Mouse (Mus musculus): ENCODE measurements around the gene Pls3. TPM values are rescaled to one million over a fixed set of nuclear protein-coding genes. Genes with fewer than 3 reads are reported as not detected.
"Not testable (repeated sequence)": the region's sequence is repeated elsewhere in the genome, so short reads cannot be mapped to it uniquely, and the experiment has no call there.

Pls3 gene
- polyA plus RNA-seq, 1 experiment from 2014 or later, result 31.4 TPM

- H3K27me3 ChIP-seq (ENCODE audit: control insufficient read depth, insufficient read depth, low read depth, low read length), result no peaks in the 10 kb centered on the region
- no peak overlapping the region for H3K27ac ChIP-seq (ENCODE audit: low read length)
- 83% methylated on average over 2 of the region's 2 CpGs for WGBS
- no peak for ATAC-seq
- no peaks in the 10 kb centered on the region for H3K36me3 ChIP-seq (ENCODE audit: control insufficient read depth, insufficient read depth, low read length)
- H3K4me2 ChIP-seq (ENCODE audit: low read length), result no peak overlapping the region
- no peaks in the 10 kb centered on the region for H3K9me3 ChIP-seq (replicated peaks; ENCODE audit: control insufficient read depth, low read length, poor library complexity, severe bottlenecking)
- no peaks in the 10 kb centered on the region for H3K4me1 ChIP-seq (ENCODE audit: control insufficient read depth, insufficient read depth, low read length)
- H3K4me3 ChIP-seq (ENCODE audit: low read depth, low read length), result no peak overlapping the region
- H3K9ac ChIP-seq (ENCODE audit: low read depth, low read length), result no peak overlapping the region
Measured at GRCm38 (mm10) chrX:75814958-75815357, 60.0 kb downstream of the Pls3 start.

DNA sequence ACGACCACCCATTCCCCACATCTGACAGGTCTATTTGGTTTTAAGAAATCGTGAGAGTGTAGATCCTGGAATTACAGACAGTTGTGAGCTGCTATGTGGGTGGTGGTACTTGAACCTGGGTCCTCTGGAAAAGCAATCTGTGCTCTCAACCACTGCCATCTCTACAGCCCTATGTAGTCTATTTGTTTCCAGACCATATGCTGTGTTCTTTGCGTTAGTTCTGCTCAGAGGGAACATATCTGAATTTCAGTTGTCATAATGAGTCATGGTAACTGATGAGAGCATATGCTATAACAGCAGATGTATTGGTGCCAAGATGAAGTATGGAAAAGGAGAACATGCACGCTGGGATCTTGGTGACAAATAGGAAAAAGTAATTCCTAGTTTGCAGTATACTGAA is 60.9 kb downstream of the Pls3 start:
- ATAC-seq, result no peak
- 89% methylated on average over 4 of the region's 4 CpGs for WGBS
- H3K9ac ChIP-seq (ENCODE audit: low read depth, low read length), result no peak overlapping the region
- H3K9me3 ChIP-seq (replicated peaks; ENCODE audit: control insufficient read depth, low read length, poor library complexity, severe bottlenecking), result no peaks in the 10 kb centered on the region
- no peak overlapping the region for H3K4me2 ChIP-seq (ENCODE audit: low read length)
- H3K27ac ChIP-seq (ENCODE audit: low read length), result no peak overlapping the region
- no peaks in the 10 kb centered on the region for H3K36me3 ChIP-seq (ENCODE audit: control insufficient read depth, insufficient read depth, low read length)
- H3K27me3 ChIP-seq (ENCODE audit: control insufficient read depth, insufficient read depth, low read depth, low read length), result no peaks in the 10 kb centered on the region
- H3K4me1 ChIP-seq (ENCODE audit: control insufficient read depth, insufficient read depth, low read length), result no peaks in the 10 kb centered on the region
- no peak overlapping the region for H3K4me3 ChIP-seq (ENCODE audit: low read depth, low read length)

DNA sequence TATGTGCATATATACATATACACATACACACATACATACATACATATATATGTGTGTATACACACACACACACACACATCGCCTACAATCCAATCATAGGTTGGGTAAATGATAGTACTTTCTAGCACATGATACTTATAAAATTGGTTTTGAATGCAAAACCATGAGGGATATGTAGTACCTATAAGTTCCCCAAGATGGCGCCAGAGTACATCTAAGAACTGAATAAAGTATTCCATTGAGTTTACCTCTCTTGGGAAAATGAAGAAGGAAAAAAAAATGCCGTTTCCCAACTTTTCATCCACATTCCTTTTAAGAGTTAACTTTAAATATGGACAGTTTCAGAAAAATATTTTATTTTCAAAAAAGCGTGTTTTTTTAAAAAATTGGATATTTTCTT is 78.4 kb downstream of the Pls3 start:
- Histone ChIP-seq H3K4me1 (ENCODE audit: control insufficient read depth, insufficient read depth, low read length) (no peaks in the 10 kb centered on the region), H3K4me2 (ENCODE audit: low read length) (no peak overlapping the region), H3K4me3 (ENCODE audit: low read depth, low read length) (no peak overlapping the region), H3K27me3 (ENCODE audit: control insufficient read depth, insufficient read depth, low read depth, low read length) (no peaks in the 10 kb centered on the region), H3K9me3 (replicated peaks; ENCODE audit: control insufficient read depth, low read length, poor library complexity, severe bottlenecking) (no peaks in the 10 kb centered on the region; the same call in 1 of the 2 replicates), H3K36me3 (ENCODE audit: control insufficient read depth, insufficient read depth, low read length) (no peaks in the 10 kb centered on the region), H3K27ac (ENCODE audit: low read length) (no peak overlapping the region), H3K9ac (ENCODE audit: low read depth, low read length) (no peak overlapping the region)
- no peak for ATAC-seq
- WGBS, result 27% methylated on average over 4 of the region's 4 CpGs

GRCm38 (mm10) chrX:75779796-75780195 is 95.2 kb downstream of the Pls3 start:
- WGBS, result 99% methylated on average over 4 of the region's 4 CpGs
- Histone ChIP-seq H3K9me3 (replicated peaks; ENCODE audit: control insufficient read depth, low read length, poor library complexity, severe bottlenecking) (no peaks in the 10 kb centered on the region), H3K4me3 (ENCODE audit: low read depth, low read length) (no peak overlapping the region), H3K36me3 (ENCODE audit: control insufficient read depth, insufficient read depth, low read length) (no peaks in the 10 kb centered on the region), H3K4me1 (ENCODE audit: control insufficient read depth, insufficient read depth, low read length) (no peaks in the 10 kb centered on the region), H3K27me3 (ENCODE audit: control insufficient read depth, insufficient read depth, low read depth, low read length) (no peaks in the 10 kb centered on the region), H3K9ac (ENCODE audit: low read depth, low read length) (no peak overlapping the region), H3K27ac (ENCODE audit: low read length) (no peak overlapping the region), H3K4me2 (ENCODE audit: low read length) (no peak overlapping the region)
- ATAC-seq, result no peak

DNA sequence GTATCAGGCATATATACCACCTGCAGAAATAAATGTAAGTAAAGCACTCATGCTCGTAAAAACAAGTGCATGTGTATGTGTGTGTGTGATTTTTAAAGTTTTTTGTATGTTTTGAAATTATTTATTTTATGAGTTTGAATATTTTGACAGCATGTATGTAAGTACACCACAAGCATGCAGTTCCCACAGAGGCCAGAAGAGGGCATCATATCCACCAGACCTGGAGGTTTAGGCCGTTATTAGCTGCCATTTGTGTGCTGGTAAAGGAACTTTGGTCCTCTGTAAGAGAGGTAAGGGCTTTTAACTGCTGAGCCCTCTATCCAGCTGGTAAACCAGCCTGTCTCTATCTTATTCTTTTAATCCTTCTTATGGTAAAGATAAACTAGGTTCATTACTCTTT is 97.5 kb downstream of the Pls3 start:
- Histone ChIP-seq H3K9ac (ENCODE audit: low read depth, low read length) (no peak overlapping the region), H3K27ac (ENCODE audit: low read length) (no peak overlapping the region), H3K4me2 (ENCODE audit: low read length) (no peak overlapping the region), H3K36me3 (ENCODE audit: control insufficient read depth, insufficient read depth, low read length) (no peaks in the 10 kb centered on the region), H3K9me3 (replicated peaks; ENCODE audit: control insufficient read depth, low read length, poor library complexity, severe bottlenecking) (no peaks in the 10 kb centered on the region), H3K4me3 (ENCODE audit: low read depth, low read length) (no peak overlapping the region), H3K4me1 (ENCODE audit: control insufficient read depth, insufficient read depth, low read length) (no peaks in the 10 kb centered on the region), H3K27me3 (ENCODE audit: control insufficient read depth, insufficient read depth, low read depth, low read length) (no peaks in the 10 kb centered on the region)
- 97% methylated on average over 2 of the region's 2 CpGs for WGBS
- no peak for ATAC-seq

- Histone ChIP-seq H3K4me3 (ENCODE audit: low read depth, low read length) (peak overlapping the region; percentile 44), H3K9ac (ENCODE audit: low read depth, low read length) (peak overlapping the region; percentile 60), H3K27me3 (ENCODE audit: control insufficient read depth, insufficient read depth, low read depth, low read length) (no peaks in the 10 kb centered on the region), H3K4me2 (ENCODE audit: low read length) (peak overlapping the region; percentile 62), H3K36me3 (ENCODE audit: control insufficient read depth, insufficient read depth, low read length) (no peaks in the 10 kb centered on the region), H3K4me1 (ENCODE audit: control insufficient read depth, insufficient read depth, low read length) (peaks cover 10% of the 10 kb centered on the region), H3K27ac (ENCODE audit: low read length) (peak overlapping the region; percentile 73), H3K9me3 (replicated peaks; ENCODE audit: control insufficient read depth, low read length, poor library complexity, severe bottlenecking) (no peaks in the 10 kb centered on the region)
- WGBS, result 35% methylated on average over 7 of the region's 7 CpGs
- peak; percentile 63 for ATAC-seq
Measured at GRCm38 (mm10) chrX:75764794-75765328, 110.1 kb downstream of the Pls3 start.

- peak overlapping the region; percentile 62 for H3K4me2 ChIP-seq (ENCODE audit: low read length)
Measured at GRCm38 (mm10) chrX:75764135-75764793, 110.7 kb downstream of the Pls3 start.

DNA sequence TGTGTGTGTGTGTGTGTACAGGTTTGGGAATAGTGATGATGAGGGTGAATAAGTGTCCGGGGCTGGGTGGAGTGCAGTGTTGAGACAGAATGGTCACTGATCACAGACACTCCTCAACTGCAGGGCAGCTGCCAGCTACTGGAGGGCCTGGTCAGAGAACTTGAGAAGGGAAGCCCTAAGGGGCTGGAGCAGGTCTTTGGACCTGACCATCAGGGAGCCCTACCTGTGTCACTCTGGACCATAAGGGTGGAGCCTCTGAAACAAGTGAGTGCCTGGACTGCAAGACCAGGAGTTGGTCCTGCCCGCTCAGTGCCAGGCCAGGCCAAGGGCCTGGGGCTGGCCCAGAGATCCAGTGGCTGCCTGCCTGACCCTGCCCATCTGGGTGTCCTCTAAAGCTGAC is 115.5 kb downstream of the Pls3 start:
- 78% methylated on average over 2 of the region's 2 CpGs for WGBS
- H3K9me3 ChIP-seq (replicated peaks; ENCODE audit: control insufficient read depth, low read length, poor library complexity, severe bottlenecking); ATAC-seq; H3K4me3 ChIP-seq (ENCODE audit: low read depth, low read length); H3K4me1 ChIP-seq (ENCODE audit: control insufficient read depth, insufficient read depth, low read length); H3K4me2 ChIP-seq (ENCODE audit: low read length); H3K36me3 ChIP-seq (ENCODE audit: control insufficient read depth, insufficient read depth, low read length); H3K9ac ChIP-seq (ENCODE audit: low read depth, low read length); H3K27ac ChIP-seq (ENCODE audit: low read length); H3K27me3 ChIP-seq (ENCODE audit: control insufficient read depth, insufficient read depth, low read depth, low read length): not testable (repeated sequence)

More at GRCm38 (mm10) chrX:75764135-75764793, 110.7 kb downstream of the Pls3 start:
- Histone ChIP-seq H3K4me3 (ENCODE audit: low read depth, low read length) (peak overlapping the region; percentile 44), H3K36me3 (ENCODE audit: control insufficient read depth, insufficient read depth, low read length) (no peaks in the 10 kb centered on the region), H3K9me3 (replicated peaks; ENCODE audit: control insufficient read depth, low read length, poor library complexity, severe bottlenecking) (no peaks in the 10 kb centered on the region), H3K9ac (ENCODE audit: low read depth, low read length) (peak overlapping the region; percentile 60), H3K27ac (ENCODE audit: low read length) (peak overlapping the region; percentile 73), H3K4me1 (ENCODE audit: control insufficient read depth, insufficient read depth, low read length) (peaks cover 10% of the 10 kb centered on the region), H3K27me3 (ENCODE audit: control insufficient read depth, insufficient read depth, low read depth, low read length) (no peaks in the 10 kb centered on the region)
- 16% methylated on average over 19 of the region's 19 CpGs for WGBS
- ATAC-seq, result peak; percentile 99

DNA sequence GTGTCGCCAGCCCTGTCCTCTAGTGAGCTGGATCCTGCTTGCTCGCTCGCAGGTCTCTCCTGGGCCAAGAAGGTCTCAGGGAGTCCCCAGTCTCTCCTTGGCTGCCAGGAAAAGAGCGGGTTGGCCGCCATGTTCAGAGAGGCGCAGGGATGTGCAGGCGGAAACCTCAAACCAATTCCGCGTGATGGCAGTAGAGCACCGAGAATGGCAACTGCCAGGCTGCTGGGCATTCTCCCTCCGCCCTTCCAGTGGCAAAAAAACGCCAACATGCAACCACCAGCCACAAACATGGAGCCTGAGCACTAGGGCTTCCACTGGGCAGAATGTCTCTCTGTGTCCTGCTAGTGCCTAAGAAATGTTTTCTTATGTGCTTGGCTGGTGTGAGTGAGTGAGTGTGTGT is 115.9 kb downstream of the Pls3 start:
- H3K36me3 ChIP-seq (ENCODE audit: control insufficient read depth, insufficient read depth, low read length); H3K4me3 ChIP-seq (ENCODE audit: low read depth, low read length); H3K4me1 ChIP-seq (ENCODE audit: control insufficient read depth, insufficient read depth, low read length); H3K27me3 ChIP-seq (ENCODE audit: control insufficient read depth, insufficient read depth, low read depth, low read length); ATAC-seq; H3K9ac ChIP-seq (ENCODE audit: low read depth, low read length); H3K9me3 ChIP-seq (replicated peaks; ENCODE audit: control insufficient read depth, low read length, poor library complexity, severe bottlenecking); H3K4me2 ChIP-seq (ENCODE audit: low read length); H3K27ac ChIP-seq (ENCODE audit: low read length): not testable (repeated sequence)
- WGBS, result 72% methylated on average over 12 of the region's 12 CpGs

All from midbrain, embryonic 16.5 days (tissue).